Mouse (Mus musculus) testis, adult 2 months (tissue): ENCODE results near the gene Tcaf2.

Experiments used
- CTCF ChIP-seq: fragments of 200-500 bp; IDR thresholded peaks from 2 replicates; pipeline ENCODE4 v1.5.1; 2012; ENCODE audit warnings: low read depth, mild to moderate bottlenecking, inconsistent platforms, low read length, moderate library complexity; ENCODE audit not compliant: control insufficient read depth, insufficient read depth, insufficient replicate concordance
- POLR2A ChIP-seq: fragments of 200-500 bp; IDR thresholded peaks from 2 replicates; pipeline ENCODE4 v1.6.1; 2012; ENCODE audit warnings: low read depth, mild to moderate bottlenecking, inconsistent platforms, low read length, moderate library complexity; ENCODE audit not compliant: control insufficient read depth

DNA sequence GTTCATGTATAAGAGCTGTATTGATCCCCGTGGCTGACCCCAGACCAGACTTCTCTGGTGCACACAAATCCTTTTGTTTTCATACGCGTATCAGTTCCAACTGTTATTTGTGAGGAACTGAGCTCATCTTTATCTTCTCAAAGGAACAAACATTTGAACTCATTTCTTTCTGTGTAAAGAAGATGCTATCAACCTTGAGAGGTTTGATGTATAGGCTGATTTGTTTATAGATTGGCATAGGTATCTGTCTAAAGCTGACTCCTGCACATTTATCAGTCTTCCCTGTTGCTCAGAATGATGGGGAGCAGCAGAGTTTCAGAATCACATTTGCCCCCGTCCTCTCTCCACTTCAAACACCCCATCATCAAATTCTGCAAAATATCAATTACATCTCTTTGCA, 47.5 kb downstream of the Tcaf2 start, which contains the start of gene Tcaf3:
- TF ChIP-seq CTCF (no peak), POLR2A (no peak)
